Mouse (Mus musculus): ENCODE results near the gene Grhpr.
"Not testable (repeated sequence)": the region's sequence is repeated elsewhere in the genome, so short reads cannot be mapped to it uniquely, and the experiment has no call there.

- TF ChIP-seq EP300 (IDR thresholded peaks at IDR 0.05; ENCODE audit: low read depth) = not testable (repeated sequence)
- peak; percentile 37 for TF ChIP-seq CTCF (IDR thresholded peaks at IDR 0.05; ENCODE audit: low read depth)
Observed at GRCm38 (mm10) chr4:45038879-45039278, 57.7 kb downstream of the Grhpr start.
